Mouse (Mus musculus): ENCODE measurements around the gene Slc13a5.

GRCm38 (mm10) chr11:72287543-72287942 lies 20.5 kb upstream of the Slc13a5 start:
- TF ChIP-seq CTCF (IDR thresholded peaks at IDR 0.05; ENCODE audit: extremely low read depth, insufficient read length, insufficient replicate concordance, low read depth, low read length) (no peak), POLR2A (IDR thresholded peaks at IDR 0.05; ENCODE audit: low read depth, low read length) (no peak)

All from small intestine, adult 2 months (tissue).